Mouse (Mus musculus): Measurements from ENCODE around the gene Shc2. TPM values are rescaled to one million over a fixed set of nuclear protein-coding genes. Genes with fewer than 3 reads are reported as not detected.

Gene Shc2
- polyA plus RNA-seq, 1 experiment, result 1.7 TPM

GRCm38 (mm10) chr10:79612192-79613135 lies 25.3 kb downstream of the Shc2 start:
- H3K4me1 ChIP-seq (ENCODE audit: control insufficient read depth, insufficient read depth, insufficient read length, low read length), result no peaks in the 10 kb centered on the region
- H3K4me3 ChIP-seq (ENCODE audit: insufficient read depth, low read depth, low read length), result no peak overlapping the region
- H3K27ac ChIP-seq (replicated peaks; ENCODE audit: low read depth, low read length), result no peak overlapping the region

GRCm38 (mm10) chr10:79611296-79611695 lies 26.4 kb downstream of the Shc2 start:
- no peak overlapping the region for H3K27ac ChIP-seq (replicated peaks; ENCODE audit: low read depth, low read length)
- no peaks in the 10 kb centered on the region for H3K4me1 ChIP-seq (ENCODE audit: control insufficient read depth, insufficient read depth, insufficient read length, low read length)
- no peak overlapping the region for H3K4me3 ChIP-seq (ENCODE audit: insufficient read depth, low read depth, low read length)

- H3K4me3 ChIP-seq (ENCODE audit: insufficient read depth, low read depth, low read length), result no peak overlapping the region
- H3K4me1 ChIP-seq (ENCODE audit: control insufficient read depth, insufficient read depth, insufficient read length, low read length), result no peaks in the 10 kb centered on the region
- H3K27ac ChIP-seq (replicated peaks; ENCODE audit: low read depth, low read length), result no peak overlapping the region
Measured at GRCm38 (mm10) chr10:79609276-79609675, 28.4 kb downstream of the Shc2 start.

GRCm38 (mm10) chr10:79607892-79608291 lies 29.8 kb downstream of the Shc2 start:
- no peak overlapping the region for H3K27ac ChIP-seq (replicated peaks; ENCODE audit: low read depth, low read length)
- no peak overlapping the region for H3K4me3 ChIP-seq (ENCODE audit: insufficient read depth, low read depth, low read length)
- H3K4me1 ChIP-seq (ENCODE audit: control insufficient read depth, insufficient read depth, insufficient read length, low read length), result no peaks in the 10 kb centered on the region

GRCm38 (mm10) chr10:79606537-79606936 lies 31.2 kb downstream of the Shc2 start:
- Histone ChIP-seq H3K4me3 (ENCODE audit: insufficient read depth, low read depth, low read length) (no peak overlapping the region), H3K27ac (replicated peaks; ENCODE audit: low read depth, low read length) (no peak overlapping the region), H3K4me1 (ENCODE audit: control insufficient read depth, insufficient read depth, insufficient read length, low read length) (no peaks in the 10 kb centered on the region)

- H3K4me3 ChIP-seq (ENCODE audit: insufficient read depth, low read depth, low read length), result no peak overlapping the region
- H3K4me1 ChIP-seq (ENCODE audit: control insufficient read depth, insufficient read depth, insufficient read length, low read length), result no peaks in the 10 kb centered on the region
- no peak overlapping the region for H3K27ac ChIP-seq (replicated peaks; ENCODE audit: low read depth, low read length)
Measured at GRCm38 (mm10) chr10:79597936-79598230, 39.8 kb downstream of the Shc2 start.

- H3K27ac ChIP-seq (replicated peaks; ENCODE audit: low read depth, low read length), result no peak overlapping the region
- no peaks in the 10 kb centered on the region for H3K4me1 ChIP-seq (ENCODE audit: control insufficient read depth, insufficient read depth, insufficient read length, low read length)
- no peak overlapping the region for H3K4me3 ChIP-seq (ENCODE audit: insufficient read depth, low read depth, low read length)
Measured at GRCm38 (mm10) chr10:79597051-79597935, 40.4 kb downstream of the Shc2 start.

GRCm38 (mm10) chr10:79595590-79595929 lies 42.2 kb downstream of the Shc2 start:
- Histone ChIP-seq H3K4me1 (ENCODE audit: control insufficient read depth, insufficient read depth, insufficient read length, low read length) (no peaks in the 10 kb centered on the region), H3K4me3 (ENCODE audit: insufficient read depth, low read depth, low read length) (no peak overlapping the region), H3K27ac (replicated peaks; ENCODE audit: low read depth, low read length) (no peak overlapping the region)

- no peak overlapping the region for H3K27ac ChIP-seq (replicated peaks; ENCODE audit: low read depth, low read length)
- H3K4me3 ChIP-seq (ENCODE audit: insufficient read depth, low read depth, low read length), result no peak overlapping the region
- H3K4me1 ChIP-seq (ENCODE audit: control insufficient read depth, insufficient read depth, insufficient read length, low read length), result no peaks in the 10 kb centered on the region
Measured at GRCm38 (mm10) chr10:79594872-79595589, 42.7 kb downstream of the Shc2 start.

- no peak overlapping the region for H3K27ac ChIP-seq (replicated peaks; ENCODE audit: low read depth, low read length)
- no peaks in the 10 kb centered on the region for H3K4me1 ChIP-seq (ENCODE audit: control insufficient read depth, insufficient read depth, insufficient read length, low read length)
- no peak overlapping the region for H3K4me3 ChIP-seq (ENCODE audit: insufficient read depth, low read depth, low read length)
Measured at GRCm38 (mm10) chr10:79594111-79594510, 43.6 kb downstream of the Shc2 start.

GRCm38 (mm10) chr10:79590702-79591101 lies 47.0 kb downstream of the Shc2 start:
- Histone ChIP-seq H3K4me1 (ENCODE audit: control insufficient read depth, insufficient read depth, insufficient read length, low read length) (no peaks in the 10 kb centered on the region), H3K4me3 (ENCODE audit: insufficient read depth, low read depth, low read length) (no peak overlapping the region), H3K27ac (replicated peaks; ENCODE audit: low read depth, low read length) (no peak overlapping the region)

- Histone ChIP-seq H3K27ac (replicated peaks; ENCODE audit: low read depth, low read length) (no peak overlapping the region), H3K4me3 (ENCODE audit: insufficient read depth, low read depth, low read length) (no peak overlapping the region), H3K4me1 (ENCODE audit: control insufficient read depth, insufficient read depth, insufficient read length, low read length) (no peaks in the 10 kb centered on the region)
Measured at GRCm38 (mm10) chr10:79587752-79588126, 50.0 kb downstream of the Shc2 start.

- Histone ChIP-seq H3K27ac (replicated peaks; ENCODE audit: low read depth, low read length) (no peak within 1 kb of the TSS), H3K4me1 (ENCODE audit: control insufficient read depth, insufficient read depth, insufficient read length, low read length) (no peaks in the 10 kb centered on the region), H3K4me3 (ENCODE audit: insufficient read depth, low read depth, low read length) (no peak within 1 kb of the TSS)
Measured at GRCm38 (mm10) chr10:79587061-79587751, 50.5 kb downstream of the Shc2 start, which contains the start of gene Theg. Gene Theg (minus strand): TSS chr10:79587331.

- Histone ChIP-seq H3K4me1 (ENCODE audit: control insufficient read depth, insufficient read depth, insufficient read length, low read length) (no peaks in the 10 kb centered on the region), H3K4me3 (ENCODE audit: insufficient read depth, low read depth, low read length) (no peak overlapping the region), H3K27ac (replicated peaks; ENCODE audit: low read depth, low read length) (no peak overlapping the region)
Measured at GRCm38 (mm10) chr10:79586243-79586642, 51.5 kb downstream of the Shc2 start.

- Histone ChIP-seq H3K27ac (replicated peaks; ENCODE audit: low read depth, low read length) (no peak overlapping the region), H3K4me3 (ENCODE audit: insufficient read depth, low read depth, low read length) (no peak overlapping the region), H3K4me1 (ENCODE audit: control insufficient read depth, insufficient read depth, insufficient read length, low read length) (no peaks in the 10 kb centered on the region)
Measured at GRCm38 (mm10) chr10:79585723-79586122, 52.0 kb downstream of the Shc2 start.
